Mouse (Mus musculus) spleen, adult 2 months (tissue): ENCODE data around the gene Ambp. TPM values are rescaled to one million over a fixed set of nuclear protein-coding genes. Genes with fewer than 3 reads are reported as not detected.

Experiments used
- DNase-seq, 2 experiments: peaks; one replicate each; pipeline versions ENCODE4 v3.0.0 to v3.0.0-alpha.2; 2012 to 2021; ENCODE audit warnings: low spot score in 2 of 2, low read depth in 1 of 2
- H3K27ac ChIP-seq: fragments of 200-500 bp; 2 replicates; pipeline ENCODE4 v1.5.1; 2012; ENCODE audit warnings: low read length, inconsistent platforms; ENCODE audit not compliant: insufficient read depth
- H3K27me3 ChIP-seq: fragments of 200-500 bp; 2 replicates; pipeline ENCODE4 v1.6.1; 2012; ENCODE audit warnings: mild to moderate bottlenecking, moderate library complexity, low read length, inconsistent platforms; ENCODE audit not compliant: control insufficient read depth, insufficient read depth
- H3K36me3 ChIP-seq: fragments of 200-500 bp; 2 replicates; pipeline ENCODE4 v1.6.1; 2012; ENCODE audit warnings: mild to moderate bottlenecking, low read length, inconsistent platforms; ENCODE audit not compliant: control insufficient read depth, insufficient read depth
- H3K4me1 ChIP-seq: fragments of 200-500 bp; 2 replicates; pipeline ENCODE4 v1.6.1; 2011; ENCODE audit warnings: inconsistent platforms; ENCODE audit not compliant: control insufficient read depth, insufficient read depth, insufficient read length
- H3K4me3 ChIP-seq: fragments of 200-500 bp; 2 replicates; pipeline ENCODE4 v1.5.1; 2011; ENCODE audit warnings: mild to moderate bottlenecking, inconsistent platforms; ENCODE audit not compliant: insufficient read depth, insufficient read length; ENCODE audit errors: extremely low read depth
- CTCF ChIP-seq: fragments of 200-500 bp; IDR thresholded peaks from 2 replicates; pipeline ENCODE4 v1.5.1; 2011; ENCODE audit warnings: mild to moderate bottlenecking, inconsistent platforms; ENCODE audit not compliant: insufficient read depth, insufficient read length, insufficient replicate concordance; ENCODE audit errors: extremely low read depth
- POLR2A ChIP-seq: fragments of 200-500 bp; IDR thresholded peaks from 2 replicates; pipeline ENCODE4 v1.6.1; 2011; ENCODE audit warnings: low read depth, low read length, inconsistent platforms
- WGBS: fragments of 180-500 bp; shearing (Covaris S2); methylation state at CpG from one replicate; pipeline ENCODE4 v1.1.7; 2018; 5-methylcytosine and 5-hydroxymethylcytosine counted together
- polyA plus RNA-seq: library from polyadenylated mRNA; depleted of rRNA; stranded (reverse); fragments of >200 nt; gene quantifications from 2 replicates; pipeline ENCODE4 v1.2.3, GENCODE M21; 2012

The Ambp gene
- polyA plus RNA-seq, 1 experiment, result 0.32 TPM

GRCm38 (mm10) chr4:63156726-63157634 is 2.4 kb upstream of the Ambp start:
- Histone ChIP-seq H3K27ac (no peak overlapping the region), H3K4me1 (no peaks in the 10 kb centered on the region), H3K36me3 (no peaks in the 10 kb centered on the region), H3K27me3 (no peaks in the 10 kb centered on the region), H3K4me3 (no peak overlapping the region)
- WGBS, result 72% methylated on average over 8 of the region's 8 CpGs
- no peak for DNase-seq
- TF ChIP-seq POLR2A (no peak), CTCF (no peak)

DNA sequence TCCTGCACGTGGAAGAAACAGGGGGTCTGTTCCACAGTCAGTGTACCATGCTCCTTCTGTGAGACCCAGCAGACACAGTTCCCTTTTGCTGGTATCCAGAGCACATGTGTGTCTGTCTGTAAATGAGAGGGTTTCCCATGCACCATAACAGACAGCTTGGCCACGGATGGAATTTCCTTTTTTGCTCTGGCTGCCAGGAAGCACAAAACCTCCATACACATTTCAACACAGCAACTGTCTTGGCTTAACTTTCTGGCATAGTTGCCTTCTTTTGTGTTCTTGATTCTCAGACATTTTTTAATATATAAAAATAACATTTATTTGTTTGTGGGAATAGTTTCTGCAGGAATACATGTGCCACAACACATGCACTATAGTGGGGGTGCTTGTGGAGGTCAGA is 997 bp upstream of the Ambp start:
- WGBS, result 15% methylated on average over 2 of the region's 2 CpGs
- DNase-seq, result no peak
- no peak overlapping the region for H3K27ac ChIP-seq

GRCm38 (mm10) chr4:63154028-63154427 is 571 bp downstream of the Ambp start:
- no peaks in the 10 kb centered on the region for H3K4me1 ChIP-seq
- TF ChIP-seq CTCF, result no peak
- TF ChIP-seq POLR2A, result no peak
- 73% methylated on average over 4 of the region's 4 CpGs for WGBS
- H3K27ac ChIP-seq, result no peak overlapping the region
- no peaks in the 10 kb centered on the region for H3K27me3 ChIP-seq
- H3K36me3 ChIP-seq, result no peaks in the 10 kb centered on the region
- no peak overlapping the region for H3K4me3 ChIP-seq
- DNase-seq, result no peak

More for the DNA sequence above, 997 bp upstream of the Ambp start:
- Histone ChIP-seq H3K27me3 (no peaks in the 10 kb centered on the region), H3K36me3 (no peaks in the 10 kb centered on the region), H3K4me3 (no peak overlapping the region), H3K4me1 (no peaks in the 10 kb centered on the region)
- TF ChIP-seq CTCF, result no peak
- no peak for TF ChIP-seq POLR2A

DNA sequence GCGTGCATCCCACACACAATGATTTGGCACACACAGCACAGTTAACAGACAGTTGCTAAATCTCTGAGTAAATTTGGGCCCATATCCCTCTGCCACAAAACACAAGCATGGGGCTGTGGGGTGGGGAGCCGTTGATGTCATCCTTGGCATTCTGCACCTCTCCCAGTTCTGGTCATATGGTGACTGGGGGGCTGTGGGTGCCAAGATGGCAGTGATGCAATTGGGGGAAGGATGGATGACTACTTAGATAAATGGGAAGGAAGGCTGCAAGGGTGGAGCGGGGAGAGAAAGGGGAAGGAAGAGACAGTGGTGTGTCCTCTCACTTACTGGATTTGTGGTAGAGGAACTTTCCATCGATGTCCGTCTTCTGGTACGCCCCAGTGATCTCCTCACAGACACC is 3.5 kb downstream of the Ambp start:
- 47% methylated on average over 6 of the region's 6 CpGs for WGBS
- Histone ChIP-seq H3K27ac (no peak overlapping the region), H3K27me3 (no peaks in the 10 kb centered on the region), H3K4me3 (no peak overlapping the region), H3K4me1 (no peaks in the 10 kb centered on the region), H3K36me3 (no peaks in the 10 kb centered on the region)
- DNase-seq, result no peak
- TF ChIP-seq CTCF (no peak), POLR2A (no peak)

DNA sequence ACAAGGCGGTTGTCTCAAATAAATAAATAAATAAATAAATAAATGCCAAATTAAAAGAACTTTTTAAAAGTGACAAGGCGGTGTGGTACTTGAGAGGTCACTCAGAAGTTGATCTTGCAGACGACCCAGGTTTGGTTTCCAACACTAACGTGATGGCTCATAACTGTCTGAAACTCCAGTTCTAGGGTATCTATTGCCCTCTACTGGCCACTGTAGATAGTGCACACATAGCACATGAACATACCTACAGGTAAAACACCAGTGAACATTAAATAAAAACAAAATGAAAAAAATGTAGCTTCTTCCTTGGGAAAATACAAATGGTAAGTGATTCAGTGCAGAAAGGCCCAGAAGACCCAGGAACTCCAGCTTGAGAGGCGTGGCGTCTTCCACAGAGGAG is 7.3 kb downstream of the Ambp start:
- no peak overlapping the region for H3K4me3 ChIP-seq
- no peaks in the 10 kb centered on the region for H3K36me3 ChIP-seq
- 93% methylated on average over 6 of the region's 6 CpGs for WGBS
- H3K27me3 ChIP-seq, result no peaks in the 10 kb centered on the region
- TF ChIP-seq POLR2A, result no peak
- TF ChIP-seq CTCF, result no peak
- no peak overlapping the region for H3K27ac ChIP-seq
- no peak for DNase-seq
- no peaks in the 10 kb centered on the region for H3K4me1 ChIP-seq

GRCm38 (mm10) chr4:63129891-63130624 is 24.5 kb downstream of the Ambp start:
- Histone ChIP-seq H3K27ac (no peak overlapping the region), H3K27me3 (no peaks in the 10 kb centered on the region), H3K4me3 (no peak overlapping the region), H3K4me1 (no peaks in the 10 kb centered on the region), H3K36me3 (no peaks in the 10 kb centered on the region)
- no peak for TF ChIP-seq CTCF
- TF ChIP-seq POLR2A, result no peak
- 94% methylated on average over 5 of the region's 5 CpGs for WGBS
- DNase-seq, result no peak
